Mouse (Mus musculus): ENCODE measurements around the gene Tmem116. TPM values are rescaled to one million over a fixed set of nuclear protein-coding genes. Genes with fewer than 3 reads are reported as not detected.

Gene Tmem116
- polyA plus RNA-seq, 1 experiment from 2014 or later = 6.8 TPM

GRCm38 (mm10) chr5:121451203-121451602 is 490 bp upstream of the Tmem116 start:
- no peak for ATAC-seq
- peak overlapping the region; percentile 92 for H3K4me2 ChIP-seq (replicated peaks; ENCODE audit: low read depth)
- H3K27ac ChIP-seq (ENCODE audit: low read depth, low read length) = no peak overlapping the region
- H3K9me3 ChIP-seq (ENCODE audit: control insufficient read depth) = no peaks in the 10 kb centered on the region
- no peak for TF ChIP-seq CTCF (IDR thresholded peaks at IDR 0.05; ENCODE audit: low read depth)
- no peaks in the 10 kb centered on the region for H3K27me3 ChIP-seq (replicated peaks; ENCODE audit: control insufficient read depth, insufficient read depth, low read length)
- peaks cover 18% of the 10 kb centered on the region for H3K4me1 ChIP-seq (replicated peaks; ENCODE audit: control insufficient read depth, insufficient read depth, low read length)
- H3K4me3 ChIP-seq (ENCODE audit: low read depth, low read length) = peak overlapping the region; percentile 89
- H3K36me3 ChIP-seq (ENCODE audit: control insufficient read depth, insufficient read depth) = peaks cover 22% of the 10 kb centered on the region
- peak overlapping the region; percentile 95 for H3K9ac ChIP-seq (ENCODE audit: low read depth, low read length)
- 15% methylated on average over 8 of the region's 8 CpGs for WGBS

- WGBS = 1% methylated on average over 70 of the region's 97 CpGs
- ATAC-seq = peak; percentile 86
- peak; percentile 56 for TF ChIP-seq CTCF (IDR thresholded peaks at IDR 0.05; ENCODE audit: low read depth)
- H3K27ac ChIP-seq (ENCODE audit: low read depth, low read length) = peak within 1 kb of the TSS; percentile 98
- no peaks in the 10 kb centered on the region for H3K27me3 ChIP-seq (replicated peaks; ENCODE audit: control insufficient read depth, insufficient read depth, low read length)
- peaks cover 18% of the 10 kb centered on the region for H3K4me1 ChIP-seq (replicated peaks; ENCODE audit: control insufficient read depth, insufficient read depth, low read length)
- peak within 1 kb of the TSS; percentile 92 for H3K4me2 ChIP-seq (replicated peaks; ENCODE audit: low read depth)
- H3K9ac ChIP-seq (ENCODE audit: low read depth, low read length) = peak within 1 kb of the TSS; percentile 95
- peaks cover 11% of the 10 kb centered on the region; the same call in 1 of the 2 replicates for H3K36me3 ChIP-seq (ENCODE audit: control insufficient read depth, insufficient read depth)
- peak within 1 kb of the TSS; percentile 89 for H3K4me3 ChIP-seq (ENCODE audit: low read depth, low read length)
- no peaks in the 10 kb centered on the region for H3K9me3 ChIP-seq (ENCODE audit: control insufficient read depth)
Measured at GRCm38 (mm10) chr5:121452026-121452869, 555 bp downstream of the Tmem116 start, which contains the start of gene Erp29. Erp29 (minus strand) TSS chr5:121452506.

- Histone ChIP-seq H3K4me2 (replicated peaks; ENCODE audit: low read depth) (peak overlapping the region; percentile 92), H3K4me3 (ENCODE audit: low read depth, low read length) (peak overlapping the region; percentile 89), H3K4me1 (replicated peaks; ENCODE audit: control insufficient read depth, insufficient read depth, low read length) (peaks cover 18% of the 10 kb centered on the region), H3K27me3 (replicated peaks; ENCODE audit: control insufficient read depth, insufficient read depth, low read length) (no peaks in the 10 kb centered on the region), H3K9ac (ENCODE audit: low read depth, low read length) (peak overlapping the region; percentile 95), H3K9me3 (ENCODE audit: control insufficient read depth) (no peaks in the 10 kb centered on the region), H3K36me3 (ENCODE audit: control insufficient read depth, insufficient read depth) (peaks cover 10% of the 10 kb centered on the region; the same call in 1 of the 2 replicates), H3K27ac (ENCODE audit: low read depth, low read length) (peak overlapping the region; percentile 98)
- no peak for ATAC-seq
- WGBS = 5% methylated on average over 9 of the region's 9 CpGs
- TF ChIP-seq CTCF (IDR thresholded peaks at IDR 0.05; ENCODE audit: low read depth) = no peak
Measured at GRCm38 (mm10) chr5:121452906-121453305, 1.2 kb downstream of the Tmem116 start.

GRCm38 (mm10) chr5:121453743-121454502 is 2.2 kb downstream of the Tmem116 start:
- no peaks in the 10 kb centered on the region for H3K9me3 ChIP-seq (ENCODE audit: control insufficient read depth)
- peak; percentile 20 for ATAC-seq
- H3K27ac ChIP-seq (ENCODE audit: low read depth, low read length) = peak overlapping the region; percentile 98
- peaks cover 3% of the 10 kb centered on the region; the same call in 1 of the 2 replicates for H3K36me3 ChIP-seq (ENCODE audit: control insufficient read depth, insufficient read depth)
- H3K4me2 ChIP-seq (replicated peaks; ENCODE audit: low read depth) = peak overlapping the region; percentile 92
- H3K9ac ChIP-seq (ENCODE audit: low read depth, low read length) = no peak overlapping the region
- no peaks in the 10 kb centered on the region for H3K27me3 ChIP-seq (replicated peaks; ENCODE audit: control insufficient read depth, insufficient read depth, low read length)
- no peak overlapping the region for H3K4me3 ChIP-seq (ENCODE audit: low read depth, low read length)
- WGBS = 48% methylated on average over 13 of the region's 13 CpGs
- peaks cover 18% of the 10 kb centered on the region for H3K4me1 ChIP-seq (replicated peaks; ENCODE audit: control insufficient read depth, insufficient read depth, low read length)
- TF ChIP-seq CTCF (IDR thresholded peaks at IDR 0.05; ENCODE audit: low read depth) = no peak

- H3K4me3 ChIP-seq (ENCODE audit: low read depth, low read length) = no peak overlapping the region
- H3K4me1 ChIP-seq (replicated peaks; ENCODE audit: control insufficient read depth, insufficient read depth, low read length) = peaks cover 18% of the 10 kb centered on the region
- H3K27me3 ChIP-seq (replicated peaks; ENCODE audit: control insufficient read depth, insufficient read depth, low read length) = no peaks in the 10 kb centered on the region
- peak; percentile 72 for ATAC-seq
- WGBS = 37% methylated on average over 3 of the region's 3 CpGs
- H3K9ac ChIP-seq (ENCODE audit: low read depth, low read length) = peak overlapping the region; percentile 31; the same call in 1 of the 2 replicates
- H3K4me2 ChIP-seq (replicated peaks; ENCODE audit: low read depth) = peak overlapping the region; percentile 40; the same call in 1 of the 2 replicates
- H3K9me3 ChIP-seq (ENCODE audit: control insufficient read depth) = no peaks in the 10 kb centered on the region
- H3K36me3 ChIP-seq (ENCODE audit: control insufficient read depth, insufficient read depth) = no peaks in the 10 kb centered on the region; the same call in 1 of the 2 replicates
- H3K27ac ChIP-seq (ENCODE audit: low read depth, low read length) = peak overlapping the region; percentile 98
- no peak for TF ChIP-seq CTCF (IDR thresholded peaks at IDR 0.05; ENCODE audit: low read depth)
Measured at GRCm38 (mm10) chr5:121454503-121454782, 2.8 kb downstream of the Tmem116 start.
